Mouse (Mus musculus) skeletal muscle tissue, adult 2 months (tissue): Measurements from ENCODE around the gene Fbxl15.

Source experiments
- DNase-seq: peaks from one replicate; pipeline ENCODE4 v3.0.0-alpha.2; 2012; ENCODE audit warnings: low read depth, low spot score

The Fbxl15 gene

DNA sequence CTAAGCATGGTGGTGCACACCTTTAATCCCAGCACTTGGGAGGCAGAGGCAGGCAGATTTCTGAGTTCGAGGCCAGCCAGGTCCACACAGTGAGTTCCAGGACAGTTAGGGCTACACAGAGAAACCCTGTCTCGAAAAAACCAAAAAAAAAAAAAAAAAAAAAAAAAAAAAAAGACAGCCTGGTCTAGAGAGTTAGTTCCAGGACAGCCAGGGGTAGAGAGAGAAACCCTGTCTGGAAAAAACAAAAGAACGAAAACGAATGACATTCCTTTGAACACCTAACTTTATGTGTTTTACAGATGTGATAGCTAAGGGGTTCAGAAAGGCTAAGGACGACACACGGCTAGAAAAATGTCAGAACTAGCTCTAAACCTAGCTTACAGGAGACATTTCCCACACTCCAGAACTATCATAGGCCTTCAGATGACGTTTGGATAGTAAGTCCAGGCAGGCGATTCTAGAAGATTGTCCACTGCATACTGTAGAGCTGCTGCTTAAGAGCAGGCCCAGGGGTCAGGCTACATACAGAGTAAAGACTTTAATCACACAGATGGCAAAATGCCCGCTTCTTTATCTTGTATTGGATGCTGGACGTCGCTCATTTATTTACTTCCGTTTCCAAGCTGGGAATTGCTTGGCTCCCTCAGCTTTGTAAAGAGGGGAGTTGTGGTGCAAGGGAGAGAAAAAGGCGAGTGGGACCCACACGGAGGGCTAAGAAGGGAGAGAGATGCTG lies 20.1 kb downstream of the Fbxl15 start:
- DNase-seq, result no peak

DNA sequence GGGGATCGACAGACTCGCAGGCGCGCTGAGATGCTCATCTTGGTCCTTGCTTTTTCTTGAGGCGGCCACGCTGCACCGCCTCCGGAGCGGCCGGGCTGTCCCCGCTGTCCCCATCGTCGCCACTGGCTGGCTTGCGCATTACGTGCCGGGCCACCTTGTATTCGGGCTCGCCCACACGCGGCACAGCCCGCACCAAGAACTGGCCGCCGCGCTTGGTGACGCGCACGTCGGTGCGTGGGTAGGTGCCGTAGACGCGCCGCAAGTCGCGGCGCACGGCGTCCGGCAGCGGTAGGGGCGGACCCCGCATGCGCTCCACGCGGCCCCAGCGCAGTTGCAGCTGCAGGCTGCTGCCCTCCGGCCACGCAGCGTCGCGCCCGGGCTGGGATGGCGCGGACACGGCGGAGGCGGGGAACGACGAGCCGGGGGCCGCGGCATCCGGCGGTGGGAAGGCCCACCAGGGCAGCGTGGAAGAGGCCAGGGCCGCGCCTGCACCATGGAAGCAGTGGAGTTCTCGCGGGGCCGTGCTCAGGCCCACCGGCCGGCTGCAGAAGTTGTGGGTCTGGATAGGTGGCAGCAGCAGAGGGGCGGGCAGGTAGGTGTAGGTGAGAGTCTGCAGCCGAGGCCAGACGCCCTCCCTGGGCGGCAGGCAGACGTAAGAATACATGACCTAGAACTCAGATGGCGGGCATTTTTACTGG lies 20.9 kb downstream of the Fbxl15 start:
- DNase-seq, result peak; percentile 77

DNA sequence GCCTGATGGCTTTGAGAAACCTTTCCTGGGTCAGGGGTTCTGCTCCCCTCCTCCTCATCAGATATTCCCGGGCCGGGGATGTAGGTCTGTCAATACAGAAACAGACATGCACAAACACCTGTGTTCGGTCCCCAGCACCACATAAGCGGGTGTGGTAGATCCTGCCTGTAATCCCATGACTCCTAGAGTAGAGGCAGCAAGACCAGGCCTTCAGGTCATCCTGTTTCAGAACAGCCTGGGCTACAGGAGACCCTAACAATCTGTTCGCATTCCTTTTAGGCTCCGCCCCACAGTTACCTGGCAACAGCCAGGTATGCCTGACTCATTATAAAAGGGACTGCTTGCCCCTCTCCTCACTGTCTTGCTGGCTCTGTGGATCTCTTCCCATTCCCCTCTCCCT lies 21.6 kb downstream of the Fbxl15 start:
- DNase-seq, result no peak

DNA sequence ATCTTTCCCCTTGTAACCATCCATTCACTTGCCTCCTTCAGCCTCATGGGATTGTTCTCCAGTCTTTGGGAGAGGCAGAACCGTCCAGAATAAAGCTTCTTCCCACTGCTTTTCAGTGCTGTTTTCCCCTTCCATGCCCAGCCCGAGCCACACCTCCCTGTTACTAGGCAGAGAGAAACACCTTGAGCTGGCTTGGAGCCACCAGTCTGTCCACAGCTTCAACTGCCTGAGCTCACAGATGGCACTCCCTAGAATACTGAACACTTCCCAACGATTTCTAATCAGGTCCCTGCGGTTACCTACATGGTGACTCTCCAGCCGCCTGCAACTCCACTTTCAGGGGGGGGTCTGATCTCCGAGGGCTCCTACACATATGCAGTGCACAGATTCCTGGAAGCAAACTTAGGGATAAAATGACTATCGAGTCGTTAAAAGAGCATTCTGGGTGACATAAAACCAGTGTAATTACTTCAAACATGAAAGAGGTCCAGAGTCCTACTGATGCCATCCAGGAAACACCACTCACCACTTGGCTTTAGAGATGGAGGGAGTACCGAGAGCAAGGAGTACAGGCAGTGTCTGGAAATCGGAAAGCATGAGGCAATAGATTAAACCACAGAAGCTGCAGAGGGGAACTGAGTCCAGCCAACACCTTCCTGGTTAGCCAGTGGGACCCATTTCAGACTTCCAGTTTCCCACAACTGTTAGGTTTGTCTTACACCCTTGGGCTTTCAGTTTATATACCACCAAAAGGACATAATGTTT lies 22.4 kb downstream of the Fbxl15 start, which contains the start of gene 2310034G01Rik:
2310034G01Rik (minus strand) TSS at position 135 of the 765 bp plus-strand sequence.
- no peak for DNase-seq

DNA sequence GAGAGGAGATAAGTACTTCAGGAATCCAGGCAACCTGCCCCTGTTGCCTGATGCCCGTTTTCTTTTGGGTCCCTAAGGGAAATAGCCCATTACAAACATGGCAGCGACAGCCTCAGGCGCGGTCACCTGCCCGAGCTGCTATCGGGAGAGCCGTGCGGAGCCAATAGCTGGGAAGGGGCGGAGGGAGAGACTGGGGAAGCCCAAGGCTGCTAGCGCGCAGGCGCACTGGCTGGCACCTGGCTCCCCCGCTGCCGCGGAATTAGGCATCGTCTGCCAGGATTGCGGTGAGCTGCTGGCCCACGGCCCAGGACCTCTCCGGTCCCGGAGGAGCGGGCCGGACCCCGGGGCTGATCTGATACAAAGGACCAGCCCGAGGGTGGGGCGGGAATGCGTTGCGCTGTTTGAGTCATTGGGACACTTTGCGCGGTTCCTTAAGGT lies 28.7 kb downstream of the Fbxl15 start:
- DNase-seq, result peak; percentile 80

DNA sequence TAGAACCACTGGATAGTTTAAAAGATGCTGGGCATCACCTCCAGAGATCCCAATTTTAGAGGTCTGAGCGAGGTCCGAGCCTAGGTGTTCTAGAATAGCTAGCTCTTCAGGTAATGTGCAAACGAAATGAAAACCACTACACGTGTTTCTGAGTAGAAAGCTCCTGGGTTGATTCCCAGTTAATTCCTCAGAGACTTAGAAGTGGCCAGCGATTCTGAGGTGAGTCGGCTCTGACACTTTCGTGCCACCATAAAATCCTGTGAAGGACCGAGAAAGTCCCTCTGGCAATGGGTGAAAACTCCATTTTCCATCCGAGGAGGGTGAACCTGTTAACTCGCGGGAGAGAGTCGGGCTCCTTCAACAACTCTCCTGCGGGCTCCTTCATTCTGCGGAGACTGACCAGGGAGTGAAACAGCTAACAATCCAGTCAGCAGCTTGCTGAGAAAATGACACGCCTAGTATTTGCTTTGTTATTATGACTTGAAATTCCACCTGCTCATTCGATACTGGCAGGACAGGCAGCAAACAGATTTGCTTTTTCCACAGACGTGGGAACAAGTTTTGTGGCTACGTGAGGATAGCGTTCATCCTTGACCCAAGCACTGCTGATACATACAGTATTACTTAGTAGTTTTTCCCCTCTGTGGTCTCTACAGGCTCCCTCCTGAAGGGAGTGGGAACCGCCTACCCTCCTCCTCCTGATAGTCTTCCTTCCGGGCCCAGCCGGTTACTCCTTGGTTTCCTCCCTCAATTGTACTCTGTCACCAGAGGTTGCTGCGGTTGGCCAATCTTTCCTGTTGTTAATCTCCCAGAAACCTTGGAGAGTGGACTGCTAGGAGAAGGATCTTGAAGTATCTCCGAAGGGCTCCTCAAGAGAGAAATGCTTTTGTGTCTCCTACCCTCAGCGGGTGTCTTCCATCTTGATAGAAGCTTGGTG lies 29.6 kb downstream of the Fbxl15 start:
- DNase-seq, result no peak

DNA sequence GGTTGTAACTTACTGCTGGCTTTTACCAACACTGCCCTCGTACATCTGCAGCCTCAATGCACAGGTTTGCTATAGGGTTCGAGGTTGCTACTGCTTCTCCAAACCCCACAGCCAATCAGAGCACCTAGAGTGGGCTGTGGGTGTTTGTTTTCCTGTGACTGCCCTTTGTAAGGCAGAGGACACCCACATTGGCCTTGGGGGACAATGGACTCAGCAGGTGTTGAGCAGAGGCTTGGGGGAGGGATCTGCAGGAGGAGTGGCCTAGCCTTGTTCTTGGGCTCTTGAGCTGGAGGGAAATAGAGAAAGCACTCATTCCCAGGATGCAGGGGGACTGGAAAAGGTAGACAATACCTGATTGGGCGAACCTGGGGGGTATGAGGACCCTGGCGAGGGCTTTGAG lies 30.4 kb downstream of the Fbxl15 start:
- no peak for DNase-seq

DNA sequence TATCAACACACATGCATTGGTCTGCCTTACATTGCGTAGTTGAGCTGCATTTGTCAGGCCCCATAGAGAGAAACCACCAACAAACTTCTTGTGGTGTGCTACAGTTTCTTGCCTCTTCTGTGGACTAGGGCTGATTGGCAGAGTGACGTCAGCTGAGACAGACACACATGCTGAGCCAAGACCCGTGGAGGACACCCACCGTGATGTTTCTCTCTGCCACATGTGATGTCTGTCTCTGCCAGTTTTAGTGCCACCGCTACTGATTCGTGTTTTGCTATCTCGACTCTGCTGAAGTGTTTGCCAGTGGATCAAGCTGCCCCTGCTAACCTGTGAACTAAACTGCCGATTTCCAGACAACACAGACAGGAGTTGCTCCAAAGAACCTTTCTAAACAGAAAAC lies 34.1 kb downstream of the Fbxl15 start:
- no peak for DNase-seq

DNA sequence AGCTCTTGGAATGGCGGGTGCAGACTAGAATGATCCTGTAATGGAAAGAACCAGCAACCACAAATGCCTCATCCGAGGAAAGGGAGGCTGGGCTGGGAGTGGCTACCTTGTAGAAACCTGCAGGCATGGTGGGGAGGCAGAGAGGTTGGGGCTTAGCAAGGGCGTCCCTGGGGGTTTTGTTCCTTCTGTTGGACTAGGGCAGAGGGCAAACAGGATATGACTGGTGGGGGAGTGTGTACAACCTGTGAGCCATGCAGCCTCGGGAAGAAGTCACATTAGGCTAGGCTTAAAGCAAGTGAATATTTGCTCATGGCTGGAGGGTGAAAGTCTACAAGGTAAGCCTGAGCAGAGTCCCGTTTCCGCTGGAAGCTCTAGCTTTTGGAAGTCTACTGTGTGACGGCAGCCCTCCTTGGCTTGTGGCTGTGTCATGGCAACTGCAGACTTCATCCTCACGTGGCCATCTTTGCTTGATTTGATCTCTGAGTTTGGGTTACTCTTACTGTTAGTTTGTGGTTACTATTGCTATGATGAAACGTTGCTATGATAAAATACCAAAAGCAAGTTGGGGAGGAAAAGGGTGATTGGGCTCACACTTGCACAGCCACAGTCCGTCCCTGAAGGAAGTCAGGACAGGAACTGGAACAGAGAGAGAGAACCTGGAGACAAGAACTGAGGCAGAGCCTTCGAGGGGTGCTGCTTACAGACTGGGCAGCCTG lies 35.5 kb downstream of the Fbxl15 start:
- no peak for DNase-seq

DNA sequence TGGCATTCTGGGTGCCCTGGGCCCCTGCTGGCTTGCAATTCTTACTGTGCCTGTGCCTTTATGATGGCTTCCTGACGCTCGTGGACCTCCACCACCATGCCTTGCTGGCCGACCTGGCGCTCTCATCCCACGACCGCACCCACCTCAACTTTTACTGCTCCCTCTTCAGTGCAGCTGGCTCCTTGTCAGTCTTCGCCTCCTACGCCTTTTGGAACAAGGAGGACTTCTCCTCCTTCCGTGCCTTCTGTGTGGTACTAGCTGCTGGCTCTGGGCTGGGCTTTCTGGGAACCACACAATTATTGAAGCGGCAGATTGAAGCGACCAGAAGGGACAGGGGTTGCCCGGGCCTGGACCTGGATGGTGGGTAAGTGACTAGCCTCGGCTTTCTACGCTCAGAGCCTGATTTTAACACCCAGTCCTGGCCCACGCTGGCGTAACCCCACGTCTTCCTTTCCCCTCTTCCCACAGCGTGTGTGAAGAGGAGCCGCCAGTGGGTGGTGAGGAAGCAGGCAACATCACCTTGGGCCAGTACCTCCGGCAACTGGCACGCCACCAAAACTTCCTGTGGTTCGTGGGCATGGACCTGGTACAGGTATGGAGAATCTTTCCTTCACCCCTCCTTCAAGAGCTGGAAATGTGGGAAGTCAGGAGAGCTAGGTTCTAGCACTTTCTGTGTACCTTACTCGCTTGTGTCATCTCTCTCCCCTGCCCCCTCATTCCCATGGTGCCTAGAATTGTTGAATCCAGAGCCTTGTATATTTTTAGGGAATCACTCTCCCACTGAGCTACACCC lies 40.0 kb downstream of the Fbxl15 start:
- no peak for DNase-seq

DNA sequence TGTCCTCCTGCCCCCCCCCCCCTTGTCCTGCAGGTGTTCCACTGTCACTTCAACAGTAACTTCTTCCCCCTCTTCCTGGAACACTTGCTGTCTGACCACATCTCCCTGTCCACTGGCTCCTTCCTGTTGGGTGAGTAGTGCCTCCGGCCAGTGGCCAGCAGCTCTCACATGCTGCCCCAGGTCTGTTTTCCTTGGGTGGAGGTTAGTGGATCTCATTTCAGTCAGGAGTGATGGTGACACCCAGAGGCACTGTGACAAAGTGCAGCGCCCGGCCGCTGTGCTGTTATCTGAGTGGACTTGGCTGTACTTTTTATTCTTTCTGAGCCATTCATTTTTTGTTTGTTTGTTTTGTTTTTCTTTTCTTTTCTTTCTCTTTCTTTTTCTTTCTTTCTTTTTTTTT lies 41.2 kb downstream of the Fbxl15 start:
- peak; percentile 73 for DNase-seq

DNA sequence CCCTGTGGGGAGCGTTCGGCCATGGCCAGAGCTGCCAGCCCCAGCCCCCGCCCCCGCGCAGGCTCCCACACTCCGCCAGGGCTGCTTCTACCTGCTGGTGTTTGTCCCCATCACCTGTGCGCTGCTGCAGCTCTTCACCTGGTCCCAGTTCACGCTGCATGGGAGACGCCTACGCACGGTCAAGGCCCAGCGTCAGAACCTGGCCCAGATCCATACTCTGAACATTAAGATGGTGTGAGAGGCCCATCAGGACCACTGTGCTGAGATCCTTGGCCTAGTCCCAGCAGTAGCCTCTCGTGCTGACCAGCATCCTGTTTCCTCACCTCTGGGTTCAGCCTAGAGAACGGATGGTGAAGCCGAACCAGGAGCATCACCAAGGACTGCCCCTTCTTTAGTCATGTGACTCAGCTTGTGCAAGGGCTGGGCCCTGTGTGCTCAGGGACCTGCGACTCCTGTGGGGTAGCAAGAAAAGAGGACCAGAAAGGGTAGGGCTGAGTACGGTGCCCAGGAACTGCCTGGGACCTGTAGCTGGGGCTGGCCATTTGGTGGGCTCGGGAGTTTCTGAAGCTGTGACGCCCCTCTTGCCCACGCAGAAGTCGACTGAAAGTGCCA lies 46.6 kb downstream of the Fbxl15 start:
- DNase-seq, result no peak

DNA sequence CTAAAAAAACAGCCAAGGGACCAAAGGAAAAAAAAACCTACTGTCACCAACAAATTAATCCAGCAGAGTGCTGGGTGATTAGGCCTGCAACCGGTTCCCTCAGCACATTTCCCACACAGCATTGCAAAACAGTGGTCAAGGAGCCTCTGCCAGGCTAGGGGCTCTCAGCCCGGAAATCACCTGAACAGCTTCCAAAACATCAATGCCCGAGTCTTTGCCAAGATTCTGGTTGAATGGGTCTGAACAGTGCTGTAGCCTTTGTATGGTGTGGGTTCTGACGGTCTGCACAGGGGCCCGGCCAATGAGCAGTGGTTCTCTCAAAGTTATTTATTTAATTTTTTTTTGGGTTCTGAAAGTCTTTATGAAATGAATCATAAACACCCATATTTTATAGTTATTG lies 47.5 kb downstream of the Fbxl15 start:
- no peak for DNase-seq

DNA sequence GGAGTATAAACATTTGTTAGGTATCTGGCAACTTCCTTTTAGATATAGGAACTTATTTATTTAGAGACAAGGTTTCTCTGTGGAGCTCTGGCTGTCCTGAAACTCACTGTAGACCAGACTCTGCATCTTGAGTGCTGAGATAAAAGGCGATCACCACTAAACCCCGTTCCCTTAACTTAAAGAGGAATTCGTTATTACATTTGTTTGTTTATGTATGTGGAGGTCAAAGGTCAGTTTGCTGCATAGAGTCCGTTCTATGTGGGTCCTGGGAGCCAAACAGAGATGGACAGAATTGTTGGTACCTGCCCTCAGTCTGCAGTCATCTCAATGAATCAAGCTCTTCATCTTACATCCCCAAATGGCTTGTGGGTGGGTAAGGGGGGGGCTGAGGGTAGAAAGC lies 47.9 kb downstream of the Fbxl15 start:
- no peak for DNase-seq
